Mouse (Mus musculus) hindbrain, embryonic 13.5 days (tissue): Measurements from ENCODE around the gene Dhx34. TPM values are rescaled to one million over a fixed set of nuclear protein-coding genes. Genes with fewer than 3 reads are reported as not detected.
"Not testable (repeated sequence)": the region's sequence is repeated elsewhere in the genome, so short reads cannot be mapped to it uniquely, and the experiment has no call there.

Experiments used
- ATAC-seq: fragments of 200-750 bp; cut with Nextera tagmentation; 2 replicates; pipeline ENCODE4 v1.8.0; 2017; ENCODE audit warnings: moderate TSS enrichment; ENCODE audit not compliant: low FRiP score
- H3K27ac ChIP-seq: fragments of 300-500 bp; sonication (generic); 2 replicates; pipeline ENCODE4 v1.5.1; 2015; ENCODE audit warnings: inconsistent platforms, mild to moderate bottlenecking, moderate library complexity
- H3K27me3 ChIP-seq: fragments of 300-500 bp; sonication (generic); 2 replicates; pipeline ENCODE4 v1.6.1; 2015; ENCODE audit warnings: mild to moderate bottlenecking, inconsistent platforms
- H3K36me3 ChIP-seq: fragments of 300-500 bp; sonication (generic); 2 replicates; pipeline ENCODE4 v1.6.1; 2015; ENCODE audit warnings: mild to moderate bottlenecking, inconsistent platforms
- H3K4me1 ChIP-seq: fragments of 300-500 bp; sonication (generic); replicated peaks from 2 replicates; pipeline ENCODE4 v1.6.1; 2015; ENCODE audit warnings: inconsistent platforms
- H3K4me2 ChIP-seq: fragments of 300-500 bp; sonication (generic); 2 replicates; pipeline ENCODE4 v1.6.1; 2015; ENCODE audit warnings: inconsistent platforms, mild to moderate bottlenecking, moderate library complexity
- H3K4me3 ChIP-seq: fragments of 300-500 bp; sonication (generic); 2 replicates; pipeline ENCODE4 v1.5.1; 2015; ENCODE audit warnings: mild to moderate bottlenecking, inconsistent platforms
- H3K9ac ChIP-seq: fragments of 300-500 bp; sonication (generic); 2 replicates; pipeline ENCODE4 v1.6.1; 2015; ENCODE audit warnings: mild to moderate bottlenecking, inconsistent platforms
- H3K9me3 ChIP-seq: fragments of 300-500 bp; sonication (generic); 2 replicates; pipeline ENCODE4 v1.6.1; 2016; ENCODE audit warnings: inconsistent platforms
- WGBS: fragments of 180-500 bp; shearing (Covaris S2); methylation state at CpG from one replicate; pipeline ENCODE4 v1.1.7; 2015; 5-methylcytosine and 5-hydroxymethylcytosine counted together
- polyA plus RNA-seq: library from polyadenylated mRNA; unstranded; fragments of >200 nt; fragmentation: Nextera tagmentation; extraction: Ambion mirVana; gene quantifications from 2 replicates; pipeline ENCODE4 v1.2.1, GENCODE M21; 2015

Gene Dhx34
- 13.5 and 13.8 TPM in 2 replicates for polyA plus RNA-seq

- Histone ChIP-seq H3K27me3 (no peaks in the 10 kb centered on the region), H3K9me3 (no peaks in the 10 kb centered on the region), H3K9ac (peak within 1 kb of the TSS; percentile 79), H3K4me1 (peaks cover 11% of the 10 kb centered on the region), H3K27ac (peak within 1 kb of the TSS; percentile 76), H3K4me2 (peak within 1 kb of the TSS; percentile 80), H3K36me3 (peaks cover 19% of the 10 kb centered on the region), H3K4me3 (peak within 1 kb of the TSS; percentile 56)
- WGBS: 2% methylated on average over 34 of the region's 34 CpGs
- peak; percentile 94 for ATAC-seq
Observed at GRCm38 (mm10) chr7:16221582-16222272, at the start of gene Dhx34. Gene Dhx34 (minus strand): TSS chr7:16222037.

- no peak overlapping the region; the same call in 1 of the 2 replicates for H3K4me3 ChIP-seq
- H3K27me3 ChIP-seq: peaks cover 12% of the 10 kb centered on the region; the same call in 1 of the 2 replicates
- peaks cover 39% of the 10 kb centered on the region for H3K4me1 ChIP-seq
- H3K27ac ChIP-seq: no peak overlapping the region
- peak overlapping the region; percentile 84 for H3K4me2 ChIP-seq
- no peaks in the 10 kb centered on the region for H3K9me3 ChIP-seq
- H3K9ac ChIP-seq: peak overlapping the region; percentile 90; the same call in 1 of the 2 replicates
- 49% methylated on average over 1 of the region's 1 CpGs for WGBS
- peaks cover 14% of the 10 kb centered on the region for H3K36me3 ChIP-seq
- ATAC-seq: no peak
Observed at GRCm38 (mm10) chr7:16271139-16271538, 49.3 kb upstream of the Dhx34 start.

- H3K4me3 ChIP-seq, H3K9me3 ChIP-seq, H3K9ac ChIP-seq, H3K27ac ChIP-seq, H3K36me3 ChIP-seq, H3K27me3 ChIP-seq, H3K4me2 ChIP-seq, ATAC-seq: not testable (repeated sequence)
- 86% methylated on average over 7 of the region's 7 CpGs for WGBS
- H3K4me1 ChIP-seq: peaks cover 17% of the 10 kb centered on the region
Observed at GRCm38 (mm10) chr7:16266593-16266992, 44.8 kb upstream of the Dhx34 start.

- Histone ChIP-seq H3K27ac (no peak overlapping the region), H3K9me3 (no peaks in the 10 kb centered on the region), H3K36me3 (no peaks in the 10 kb centered on the region; the same call in 1 of the 2 replicates), H3K27me3 (no peaks in the 10 kb centered on the region; the same call in 1 of the 2 replicates), H3K4me3 (no peak overlapping the region), H3K4me1 (peaks cover 9% of the 10 kb centered on the region), H3K4me2 (no peak overlapping the region), H3K9ac (no peak overlapping the region)
- ATAC-seq: no peak
- 89% methylated on average over 11 of the region's 11 CpGs for WGBS
Observed at GRCm38 (mm10) chr7:16265856-16266255, 44.0 kb upstream of the Dhx34 start.

- Histone ChIP-seq H3K36me3 (no peaks in the 10 kb centered on the region; the same call in 1 of the 2 replicates), H3K27me3 (peaks cover under 1% of the 10 kb centered on the region; the same call in 1 of the 2 replicates), H3K4me2 (no peak overlapping the region), H3K9ac (no peak overlapping the region), H3K27ac (no peak overlapping the region), H3K4me1 (no peaks in the 10 kb centered on the region), H3K4me3 (no peak overlapping the region), H3K9me3 (no peaks in the 10 kb centered on the region)
- WGBS: 89% methylated on average over 5 of the region's 5 CpGs
- ATAC-seq: no peak
Observed at GRCm38 (mm10) chr7:16263843-16264242, 42.0 kb upstream of the Dhx34 start.

GRCm38 (mm10) chr7:16263015-16263787 is 41.4 kb upstream of the Dhx34 start:
- no peak overlapping the region for H3K9ac ChIP-seq
- H3K4me1 ChIP-seq: no peaks in the 10 kb centered on the region
- no peak overlapping the region for H3K4me3 ChIP-seq
- ATAC-seq: no peak
- H3K4me2 ChIP-seq: no peak overlapping the region
- H3K27ac ChIP-seq: no peak overlapping the region
- H3K9me3 ChIP-seq: no peaks in the 10 kb centered on the region
- H3K27me3 ChIP-seq: peaks cover 5% of the 10 kb centered on the region; the same call in 1 of the 2 replicates
- no peaks in the 10 kb centered on the region; the same call in 1 of the 2 replicates for H3K36me3 ChIP-seq
- 31% methylated on average over 8 of the region's 8 CpGs for WGBS

- no peaks in the 10 kb centered on the region; the same call in 1 of the 2 replicates for H3K36me3 ChIP-seq
- H3K9me3 ChIP-seq: no peaks in the 10 kb centered on the region
- ATAC-seq: no peak
- H3K4me2 ChIP-seq: no peak overlapping the region
- WGBS: 67% methylated on average over 1 of the region's 1 CpGs
- H3K9ac ChIP-seq: no peak overlapping the region
- peaks cover 5% of the 10 kb centered on the region; the same call in 1 of the 2 replicates for H3K27me3 ChIP-seq
- no peak overlapping the region for H3K4me3 ChIP-seq
- H3K27ac ChIP-seq: no peak overlapping the region
- no peaks in the 10 kb centered on the region for H3K4me1 ChIP-seq
Observed at GRCm38 (mm10) chr7:16261097-16261496, 39.3 kb upstream of the Dhx34 start.

GRCm38 (mm10) chr7:16259110-16259590 is 37.3 kb upstream of the Dhx34 start, which contains the start of gene C5ar1:
Gene C5ar1 (minus strand): TSS chr7:16259540.
- ATAC-seq: no peak
- WGBS: 88% methylated on average over 5 of the region's 5 CpGs
- no peak within 1 kb of the TSS for H3K4me2 ChIP-seq
- no peaks in the 10 kb centered on the region for H3K9me3 ChIP-seq
- peaks cover 5% of the 10 kb centered on the region; the same call in 1 of the 2 replicates for H3K27me3 ChIP-seq
- H3K9ac ChIP-seq: no peak within 1 kb of the TSS
- H3K4me3 ChIP-seq: no peak within 1 kb of the TSS
- no peaks in the 10 kb centered on the region for H3K36me3 ChIP-seq
- no peak within 1 kb of the TSS for H3K27ac ChIP-seq
- H3K4me1 ChIP-seq: no peaks in the 10 kb centered on the region

GRCm38 (mm10) chr7:16257830-16258229 is 36.0 kb upstream of the Dhx34 start:
- ATAC-seq: no peak
- H3K4me1 ChIP-seq: no peaks in the 10 kb centered on the region
- no peaks in the 10 kb centered on the region for H3K36me3 ChIP-seq
- WGBS: 86% methylated on average over 11 of the region's 11 CpGs
- peaks cover 5% of the 10 kb centered on the region; the same call in 1 of the 2 replicates for H3K27me3 ChIP-seq
- no peak overlapping the region for H3K4me3 ChIP-seq
- H3K9ac ChIP-seq: no peak overlapping the region
- H3K4me2 ChIP-seq: no peak overlapping the region
- no peak overlapping the region for H3K27ac ChIP-seq
- no peaks in the 10 kb centered on the region for H3K9me3 ChIP-seq

- not testable (repeated sequence) for H3K4me1 ChIP-seq, H3K4me3 ChIP-seq, H3K27me3 ChIP-seq, H3K27ac ChIP-seq, H3K4me2 ChIP-seq, ATAC-seq, H3K36me3 ChIP-seq, H3K9me3 ChIP-seq, H3K9ac ChIP-seq
- 84% methylated on average over 4 of the region's 4 CpGs for WGBS
Observed at GRCm38 (mm10) chr7:16255963-16256362, 34.1 kb upstream of the Dhx34 start.

- H3K27me3 ChIP-seq: peaks cover 5% of the 10 kb centered on the region; the same call in 1 of the 2 replicates
- no peaks in the 10 kb centered on the region for H3K36me3 ChIP-seq
- no peaks in the 10 kb centered on the region for H3K9me3 ChIP-seq
- no peak overlapping the region for H3K4me3 ChIP-seq
- WGBS: 63% methylated on average over 4 of the region's 4 CpGs
- H3K4me2 ChIP-seq: no peak overlapping the region
- no peak overlapping the region for H3K27ac ChIP-seq
- no peak overlapping the region for H3K9ac ChIP-seq
- no peak for ATAC-seq
- no peaks in the 10 kb centered on the region for H3K4me1 ChIP-seq
Observed at GRCm38 (mm10) chr7:16254195-16254594, 32.4 kb upstream of the Dhx34 start.

- ATAC-seq: no peak
- H3K9ac ChIP-seq: no peak overlapping the region
- no peaks in the 10 kb centered on the region for H3K36me3 ChIP-seq
- no peak overlapping the region for H3K4me2 ChIP-seq
- no peaks in the 10 kb centered on the region for H3K9me3 ChIP-seq
- no peak overlapping the region for H3K27ac ChIP-seq
- no peaks in the 10 kb centered on the region for H3K4me1 ChIP-seq
- H3K4me3 ChIP-seq: no peak overlapping the region
- H3K27me3 ChIP-seq: no peaks in the 10 kb centered on the region
- 89% methylated on average over 5 of the region's 5 CpGs for WGBS
Observed at GRCm38 (mm10) chr7:16250687-16251086, 28.9 kb upstream of the Dhx34 start.
